Mouse (Mus musculus) gastrocnemius, postnatal 36 days (tissue): ENCODE results near the gene Olfr90. TPM values are rescaled to one million over a fixed set of nuclear protein-coding genes. Genes with fewer than 3 reads are reported as not detected.
"Not testable (repeated sequence)": the region's sequence is repeated elsewhere in the genome, so short reads cannot be mapped to it uniquely, and the experiment has no call there.

ENCODE experiments used
- DNase-seq, 2 experiments: peaks; one replicate each; pipeline ENCODE4 v3.0.0; 2022
- intact Hi-C: fragments of 180-260 bp; cut with DNase I; formaldehyde crosslinking; loops from one replicate; pipeline ENCODE4 v1.15.1; 2025
- long read RNA-seq, 2 experiments: library from polyadenylated mRNA; stranded (forward); transcript quantifications; one replicate each; pipeline ENCODE4 v2.0.0; 2021
- total RNA-seq, 2 experiments: library from RNA; stranded (reverse); gene quantifications; 2 replicates each; pipeline ENCODE4 v1.2.3; 2021

Olfr90 gene
- total RNA-seq = not detected
- long read RNA-seq, experiment 1 = 0 reads
- long read RNA-seq, experiment 2 = 0 reads

GRCm38 (mm10) chr17:37088399-37088798 is at the start of gene Olfr90:
Gene Olfr90 (minus strand): TSS chr17:37088499.
- DNase-seq = no peak
- intact Hi-C loops = no loop called here

GRCm38 (mm10) chr17:37131366-37131765 is 43.1 kb upstream of the Olfr90 start:
- DNase-seq, intact Hi-C loops: not testable (repeated sequence)

GRCm38 (mm10) chr17:37119988-37120387 is 31.7 kb upstream of the Olfr90 start, which contains the start of gene Olfr92:
Gene Olfr92 (minus strand): TSS chr17:37120088.
- intact Hi-C loops = no loop called here
- DNase-seq = no peak

DNA sequence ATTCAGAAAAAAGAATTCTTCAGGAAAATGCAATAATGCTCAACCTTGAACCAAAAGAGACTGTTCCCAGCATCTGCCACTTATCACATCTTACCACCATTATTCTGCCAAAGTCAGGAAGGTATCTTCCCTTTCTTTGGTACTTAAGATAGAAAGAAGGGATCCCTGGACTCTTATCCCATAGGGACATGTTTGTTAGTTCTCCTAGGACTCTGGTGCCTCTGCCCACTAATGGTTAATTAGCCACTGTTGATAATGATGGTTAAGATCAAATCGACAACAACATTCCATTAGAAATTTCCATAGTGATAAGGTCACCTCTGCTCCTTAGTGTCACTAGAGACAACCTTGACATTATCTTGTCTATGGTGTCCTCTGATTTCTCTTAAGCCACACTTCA is 9.9 kb upstream of the Olfr90 start, which contains the start of gene Olfr91:
Olfr91 (minus strand) TSS at position 101 of the 400 bp plus-strand sequence.
- intact Hi-C loops = no loop called here
- DNase-seq = no peak

DNA sequence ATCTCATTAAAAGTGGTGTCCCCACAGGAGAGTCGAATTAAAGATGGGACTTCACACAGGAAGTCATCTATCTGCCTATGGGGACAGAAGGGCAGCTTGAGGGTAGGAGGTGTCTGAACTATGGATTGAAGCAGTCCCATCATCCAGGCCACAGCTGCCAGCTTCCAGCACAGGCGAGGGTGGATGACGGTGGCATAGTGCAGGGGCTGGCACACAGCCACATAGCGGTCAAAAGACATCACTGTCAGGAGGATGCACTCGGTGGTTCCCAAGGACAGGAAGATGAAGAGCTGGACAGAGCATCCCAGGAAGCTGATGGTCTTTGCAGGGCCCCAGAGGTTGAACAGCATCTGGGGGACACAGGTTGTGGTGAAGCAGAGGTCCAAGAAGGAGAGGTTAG is 5.0 kb upstream of the Olfr90 start:
- intact Hi-C loops = no loop called here
- DNase-seq = no peak

- no peak for DNase-seq
These were observed 3.9 kb upstream of the Olfr90 start for GRCm38 (mm10) chr17:37092198-37092597.

DNA sequence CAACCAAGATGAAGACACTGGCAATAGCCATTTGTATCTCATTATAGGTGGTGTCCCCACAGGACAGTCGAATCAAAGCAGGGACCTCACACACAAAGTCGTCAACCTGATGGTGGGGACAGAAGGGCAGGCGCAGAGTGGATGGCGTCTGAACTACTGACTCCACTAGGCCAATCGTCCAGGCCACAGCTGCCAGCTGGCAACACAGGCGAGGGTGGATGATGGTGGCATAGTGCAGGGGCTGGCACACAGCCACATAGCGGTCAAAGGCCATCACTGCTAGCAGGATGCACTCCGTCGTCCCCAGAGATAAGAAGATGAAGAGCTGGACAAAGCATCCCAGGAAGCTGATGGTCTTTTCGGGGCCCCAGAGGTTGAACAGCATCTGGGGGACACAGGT is 2.8 kb downstream of the Olfr90 start:
- intact Hi-C loops = no loop called here
- DNase-seq = no peak

More at GRCm38 (mm10) chr17:37092198-37092597, 3.9 kb upstream of the Olfr90 start:
- intact Hi-C loops = no loop called here

- intact Hi-C loops = no loop called here
- DNase-seq = no peak
These were observed 3.7 kb downstream of the Olfr90 start for GRCm38 (mm10) chr17:37084632-37085031.

DNA sequence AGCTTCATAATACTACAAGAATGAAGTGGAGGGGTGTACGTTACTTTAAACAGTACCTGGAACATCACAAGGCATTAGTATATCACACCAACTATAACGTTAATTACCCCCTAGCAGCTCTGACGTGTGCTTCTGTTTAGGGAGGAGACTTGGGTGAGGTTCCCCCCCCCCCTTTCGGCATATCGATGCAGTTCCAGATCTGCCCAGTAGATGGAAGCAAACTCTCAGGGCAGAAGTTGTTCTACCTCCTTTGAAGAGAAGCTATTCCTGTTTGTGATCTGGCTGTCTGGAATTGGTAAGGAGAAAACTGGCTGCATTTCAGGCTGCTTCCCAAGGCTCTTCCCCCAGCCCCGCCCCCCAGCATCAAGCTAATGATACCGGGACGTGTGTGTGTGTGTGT is 5.0 kb downstream of the Olfr90 start:
- intact Hi-C loops = loop anchor here (1.0 kb wide), 1 partner anchor 121 kb away; no protein-coding TSS in a partner anchor
- peak in 1 of 2 experiments; percentile 30 for DNase-seq

DNA sequence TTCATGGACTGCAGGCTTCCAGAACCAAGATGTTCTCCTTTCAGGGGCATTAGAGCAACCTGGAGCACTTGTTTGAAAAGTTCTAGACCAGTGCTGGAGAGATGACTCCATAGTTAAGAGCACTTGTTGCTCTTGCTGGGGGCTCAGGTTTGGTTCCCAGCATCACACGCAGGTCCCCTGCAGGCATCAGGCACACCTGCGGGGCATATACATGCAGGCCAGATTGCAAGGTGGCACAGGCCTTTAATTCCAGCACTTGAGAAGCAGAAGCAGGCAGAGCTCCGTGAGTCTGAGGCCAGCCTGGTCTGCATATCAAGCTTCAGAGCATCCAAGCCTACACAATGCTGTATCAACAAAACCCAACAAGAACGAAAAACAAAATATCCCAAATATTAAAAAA is 6.6 kb downstream of the Olfr90 start:
- DNase-seq = no peak
- intact Hi-C loops = no loop called here

- peak in 1 of 2 experiments; percentile 31 for DNase-seq
- intact Hi-C loops = no loop called here
These were observed 8.2 kb downstream of the Olfr90 start for GRCm38 (mm10) chr17:37080119-37080518.

DNA sequence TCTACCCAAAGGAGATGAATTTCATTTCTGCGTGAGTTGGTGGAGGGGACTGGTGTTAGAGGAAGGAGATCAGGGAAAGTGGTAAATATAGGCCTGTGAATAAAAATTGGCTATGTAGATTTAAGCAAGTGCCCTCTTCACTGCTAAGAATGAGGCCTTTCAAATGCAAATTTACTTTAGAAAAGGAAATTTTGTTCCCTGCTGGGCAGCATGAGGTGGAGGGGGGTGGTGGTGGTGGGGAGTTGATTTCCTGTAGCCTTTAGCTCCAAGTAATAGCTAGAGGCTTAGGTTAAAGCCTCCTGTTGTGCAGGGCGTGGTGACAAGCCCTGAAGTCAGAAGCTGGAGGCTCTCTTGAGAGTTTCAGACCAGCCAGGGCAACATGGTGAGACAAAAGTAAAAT is 9.3 kb downstream of the Olfr90 start:
- DNase-seq = no peak
- intact Hi-C loops = no loop called here

- intact Hi-C loops = no loop called here
- DNase-seq = no peak
These were observed 10.1 kb downstream of the Olfr90 start for GRCm38 (mm10) chr17:37078193-37078592.

GRCm38 (mm10) chr17:37075766-37076165 is 12.5 kb downstream of the Olfr90 start:
- no peak for DNase-seq
- intact Hi-C loops = no loop called here

DNA sequence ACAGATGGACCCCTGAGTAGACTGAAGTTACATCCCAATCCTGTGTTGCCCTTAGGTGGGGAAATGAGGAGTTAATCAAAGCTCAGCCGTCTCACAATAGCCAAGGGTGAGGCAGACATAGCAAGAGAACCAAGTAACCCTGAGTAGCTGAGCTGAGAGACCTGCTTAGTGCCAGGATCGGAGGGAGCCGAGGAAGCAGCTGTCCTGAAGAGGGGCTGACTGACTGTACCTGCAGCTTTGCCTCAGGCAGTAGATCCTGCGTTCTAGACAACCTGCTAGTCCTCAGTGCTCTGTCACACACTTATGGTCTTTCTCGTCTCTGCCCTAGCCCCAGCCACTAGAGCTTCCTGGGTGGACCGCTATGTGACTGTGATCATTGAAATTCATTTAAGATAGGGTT is 13.1 kb downstream of the Olfr90 start:
- DNase-seq = no peak
- intact Hi-C loops = no loop called here

- intact Hi-C loops = no loop called here
- DNase-seq = no peak
These were observed 15.5 kb downstream of the Olfr90 start for GRCm38 (mm10) chr17:37072730-37073276.

- intact Hi-C loops = no loop called here
- no peak for DNase-seq
These were observed 16.1 kb downstream of the Olfr90 start for GRCm38 (mm10) chr17:37072080-37072729.

DNA sequence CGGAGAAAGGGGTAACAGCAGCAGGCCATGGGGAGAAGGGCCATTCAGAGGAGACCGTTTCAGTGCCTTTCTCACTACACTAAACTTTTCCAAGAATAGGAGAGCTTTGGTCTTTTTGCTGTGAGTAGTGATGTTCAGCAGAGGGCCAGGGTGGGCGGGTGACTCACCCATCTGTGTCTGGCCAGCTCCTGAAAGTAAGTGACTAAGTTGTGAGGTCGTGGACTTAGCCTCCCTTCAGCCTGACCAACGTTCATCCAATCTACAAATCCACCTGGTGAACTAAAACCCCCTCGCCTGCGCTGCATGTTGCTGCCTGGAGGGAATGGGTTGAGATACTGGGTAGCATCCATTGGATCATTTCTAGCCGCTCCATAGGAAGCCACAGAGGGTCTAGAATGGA is 18.2 kb downstream of the Olfr90 start:
- no peak for DNase-seq
- intact Hi-C loops = no loop called here

DNA sequence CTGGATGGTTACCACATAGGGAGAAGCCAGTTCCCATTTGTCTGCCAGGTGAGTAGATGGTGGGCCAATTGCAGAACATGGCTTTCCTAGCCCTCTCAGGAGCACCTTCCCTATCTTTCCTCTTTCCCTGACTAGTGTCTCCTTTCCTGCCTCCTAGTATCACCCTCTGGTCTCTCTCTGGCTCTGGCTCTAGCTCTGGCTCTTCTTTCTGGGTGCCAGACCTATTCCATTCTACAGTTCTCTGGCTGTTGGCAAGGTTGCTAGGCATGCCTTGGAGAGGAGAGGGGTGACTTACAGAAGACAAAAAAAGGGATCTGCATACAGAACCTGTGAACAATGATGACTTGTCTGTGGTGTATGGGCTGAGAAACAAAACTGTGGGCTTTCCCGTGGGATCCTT is 20.4 kb downstream of the Olfr90 start:
- no peak for DNase-seq
- intact Hi-C loops = no loop called here

DNA sequence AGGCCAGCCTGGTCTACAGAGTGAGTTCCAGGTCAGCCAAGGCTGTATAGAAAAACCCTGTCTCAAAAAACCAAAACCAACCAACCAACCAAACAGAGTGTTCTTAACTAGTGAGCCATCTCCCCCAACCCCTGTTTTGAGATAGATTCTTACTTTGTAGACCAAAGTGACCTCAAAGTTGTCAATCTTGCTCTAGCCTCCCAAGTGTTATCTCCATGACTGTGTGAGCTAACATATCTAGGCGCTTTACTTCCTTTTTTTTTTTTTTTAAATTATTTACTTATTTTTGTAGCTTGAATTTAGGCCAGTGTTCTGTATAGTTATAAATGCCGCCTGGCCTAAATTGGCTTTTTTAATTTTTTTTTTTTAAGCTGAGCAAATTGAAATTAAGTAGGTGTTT is 22.3 kb downstream of the Olfr90 start:
- intact Hi-C loops = no loop called here
- no peak for DNase-seq

- intact Hi-C loops = no loop called here
- DNase-seq = no peak
These were observed 24.4 kb downstream of the Olfr90 start for GRCm38 (mm10) chr17:37063686-37064495.
